Mouse (Mus musculus) limb, embryonic 14.5 days (tissue): ENCODE measurements around the gene Eng. TPM values are rescaled to one million over a fixed set of nuclear protein-coding genes. Genes with fewer than 3 reads are reported as not detected.

Experiments used
- ATAC-seq: fragments of 200-750 bp; cut with Nextera tagmentation; 2 replicates; pipeline ENCODE4 v1.8.0; 2017; ENCODE audit warnings: low read depth, moderate number of reproducible peaks, moderate TSS enrichment; ENCODE audit not compliant: low FRiP score
- DNase-seq: peaks from one replicate; pipeline ENCODE4 v3.0.0-alpha.2; 2015; ENCODE audit warnings: low spot score
- H3K27ac ChIP-seq: fragments of 300-500 bp; sonication (generic); replicated peaks from 2 replicates; pipeline ENCODE4 v1.5.1; 2014; ENCODE audit warnings: low read depth, mild to moderate bottlenecking, low read length, moderate library complexity, mixed read lengths
- H3K27me3 ChIP-seq: fragments of 300-500 bp; sonication (generic); 2 replicates; pipeline ENCODE4 v1.6.1; 2014; ENCODE audit warnings: low read length, mixed read lengths; ENCODE audit not compliant: control insufficient read depth, insufficient read depth
- H3K36me3 ChIP-seq: fragments of 300-500 bp; sonication (generic); 2 replicates; pipeline ENCODE4 v1.6.1; 2014; ENCODE audit warnings: mild to moderate bottlenecking, low read length, moderate library complexity, mixed read lengths; ENCODE audit not compliant: control insufficient read depth, insufficient read depth
- H3K4me1 ChIP-seq: fragments of 300-500 bp; sonication (generic); 2 replicates; pipeline ENCODE4 v1.6.1; 2014; ENCODE audit warnings: antibody characterized with exemption, low read length, mixed read lengths; ENCODE audit not compliant: control insufficient read depth, insufficient read depth
- H3K4me2 ChIP-seq: fragments of 300-500 bp; sonication (generic); replicated peaks from 2 replicates; pipeline ENCODE4 v1.6.1; 2014; ENCODE audit warnings: low read depth, mild to moderate bottlenecking, low read length, moderate library complexity; ENCODE audit not compliant: severe bottlenecking
- H3K4me3 ChIP-seq: fragments of 300-500 bp; sonication (generic); replicated peaks from 2 replicates; pipeline ENCODE4 v1.5.1; 2014; ENCODE audit warnings: low read length
- H3K9ac ChIP-seq: fragments of 300-500 bp; sonication (generic); 2 replicates; pipeline ENCODE4 v1.6.1; 2014; ENCODE audit warnings: mild to moderate bottlenecking, low read depth, low read length, moderate library complexity; ENCODE audit not compliant: severe bottlenecking
- H3K9me3 ChIP-seq: fragments of 300-500 bp; sonication (generic); 2 replicates; pipeline ENCODE4 v1.6.1; 2016; ENCODE audit warnings: low read length; ENCODE audit not compliant: control insufficient read depth
- POLR2A ChIP-seq: fragments of 200-500 bp; IDR thresholded peaks from 2 replicates; pipeline ENCODE4 v1.8.0; 2012; ENCODE audit warnings: inconsistent platforms, mild to moderate bottlenecking, moderate library complexity, borderline replicate concordance; ENCODE audit not compliant: insufficient read depth, insufficient read length; ENCODE audit errors: extremely low read depth
- WGBS: fragments of 180-500 bp; shearing (Covaris S2); extraction: QIAGEN DNeasy Blood & Tissue Kit; methylation state at CpG from one replicate; pipeline ENCODE4 v1.1.7; 2014; 5-methylcytosine and 5-hydroxymethylcytosine counted together
- polyA plus RNA-seq, 2 experiments: library from polyadenylated mRNA; depleted of rRNA in 1 of 2; stranded (reverse) in 1 of 2; unstranded in 1 of 2; fragments of >200 nt; fragmentation: Nextera tagmentation in 1 of 2; extraction: Ambion mirVana in 1 of 2; gene quantifications; 2 replicates each; pipeline versions ENCODE4 v1.2.1 to v1.2.3; 2012 to 2014

Eng gene
- polyA plus RNA-seq, 2 experiments, result 49.3 to 61.4 TPM

DNA sequence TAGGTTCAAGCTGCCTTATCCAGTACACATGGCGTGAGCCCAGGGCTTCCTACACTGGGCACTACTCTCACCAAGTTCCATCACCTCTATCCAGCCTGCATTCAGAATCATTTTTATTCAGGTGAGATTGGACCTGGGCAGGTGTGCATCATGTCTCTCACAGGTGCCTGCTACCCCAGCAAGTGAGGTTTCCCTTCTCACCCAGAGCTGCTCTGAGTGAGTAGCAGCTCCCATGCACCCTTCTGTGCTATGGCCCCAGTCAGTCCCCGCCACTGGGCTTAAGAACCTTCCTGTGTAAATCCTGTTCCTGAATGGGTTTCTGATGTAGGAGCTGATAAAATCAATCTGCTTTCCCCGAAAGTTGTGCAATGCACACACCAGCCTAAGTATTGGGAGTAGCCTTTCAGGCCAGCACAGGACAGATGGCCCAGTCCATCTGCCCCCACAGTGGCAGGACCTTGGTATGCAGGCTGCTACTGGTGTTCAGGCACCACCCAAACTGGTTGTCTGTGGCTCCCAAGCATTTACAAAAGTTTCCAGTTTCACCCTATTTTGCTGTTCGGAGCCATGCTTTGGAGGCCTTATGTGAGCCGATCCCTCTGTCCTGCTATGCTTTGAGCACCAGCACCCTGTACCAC lies 22.2 kb upstream of the Eng start:
- Histone ChIP-seq H3K9ac (no peak overlapping the region), H3K27me3 (no peaks in the 10 kb centered on the region), H3K4me2 (no peak overlapping the region), H3K27ac (peak overlapping the region; percentile 43; the same call in 1 of the 2 replicates), H3K36me3 (peaks cover 4% of the 10 kb centered on the region), H3K4me1 (peaks cover 66% of the 10 kb centered on the region), H3K4me3 (no peak overlapping the region), H3K9me3 (no peaks in the 10 kb centered on the region)
- TF ChIP-seq POLR2A, result no peak
- DNase-seq, result no peak
- ATAC-seq, result no peak
- WGBS, result 76% methylated on average over 5 of the region's 5 CpGs

DNA sequence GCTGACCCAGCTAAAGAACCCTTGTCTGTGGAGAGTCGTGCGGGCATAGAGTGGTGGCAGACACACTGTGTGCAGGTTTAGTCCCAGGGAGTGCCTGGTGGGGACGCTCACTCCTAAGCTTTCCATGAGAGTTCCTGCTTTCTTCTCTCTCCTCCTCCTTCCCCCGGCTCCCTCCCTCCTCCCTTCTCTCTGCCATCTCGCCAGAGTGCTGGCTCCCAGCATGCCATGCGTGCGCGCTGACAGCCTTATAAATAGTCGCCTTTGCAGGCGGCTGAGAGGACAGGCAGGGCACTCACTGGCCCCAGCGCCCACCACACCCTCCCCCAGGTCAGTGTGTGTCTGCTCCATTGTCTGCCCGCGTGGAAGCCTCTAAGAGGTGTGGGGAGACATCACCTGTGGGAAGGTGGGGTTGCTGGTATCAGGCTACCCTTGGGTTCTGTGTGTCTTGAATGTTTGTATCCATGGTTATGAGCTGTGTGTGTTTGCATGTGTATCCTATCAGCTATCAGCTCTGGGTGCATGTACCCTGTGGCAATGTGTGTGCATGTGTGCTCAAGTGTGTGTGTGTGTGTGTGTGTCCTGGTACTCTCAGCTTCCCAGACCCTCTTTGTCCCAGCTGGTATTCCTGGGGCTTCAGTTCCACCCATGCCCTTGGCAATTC lies 21.1 kb upstream of the Eng start:
- no peaks in the 10 kb centered on the region for H3K27me3 ChIP-seq
- peak overlapping the region; percentile 46 for H3K9ac ChIP-seq
- peak overlapping the region; percentile 23 for H3K4me3 ChIP-seq
- ATAC-seq, result peak; percentile 31; the same call in 1 of the 2 replicates
- no peaks in the 10 kb centered on the region for H3K36me3 ChIP-seq
- peaks cover 59% of the 10 kb centered on the region for H3K4me1 ChIP-seq
- no peak for DNase-seq
- no peaks in the 10 kb centered on the region for H3K9me3 ChIP-seq
- H3K27ac ChIP-seq, result peak overlapping the region; percentile 63
- TF ChIP-seq POLR2A, result no peak
- 2% methylated on average over 13 of the region's 13 CpGs for WGBS
- peak overlapping the region; percentile 55 for H3K4me2 ChIP-seq

DNA sequence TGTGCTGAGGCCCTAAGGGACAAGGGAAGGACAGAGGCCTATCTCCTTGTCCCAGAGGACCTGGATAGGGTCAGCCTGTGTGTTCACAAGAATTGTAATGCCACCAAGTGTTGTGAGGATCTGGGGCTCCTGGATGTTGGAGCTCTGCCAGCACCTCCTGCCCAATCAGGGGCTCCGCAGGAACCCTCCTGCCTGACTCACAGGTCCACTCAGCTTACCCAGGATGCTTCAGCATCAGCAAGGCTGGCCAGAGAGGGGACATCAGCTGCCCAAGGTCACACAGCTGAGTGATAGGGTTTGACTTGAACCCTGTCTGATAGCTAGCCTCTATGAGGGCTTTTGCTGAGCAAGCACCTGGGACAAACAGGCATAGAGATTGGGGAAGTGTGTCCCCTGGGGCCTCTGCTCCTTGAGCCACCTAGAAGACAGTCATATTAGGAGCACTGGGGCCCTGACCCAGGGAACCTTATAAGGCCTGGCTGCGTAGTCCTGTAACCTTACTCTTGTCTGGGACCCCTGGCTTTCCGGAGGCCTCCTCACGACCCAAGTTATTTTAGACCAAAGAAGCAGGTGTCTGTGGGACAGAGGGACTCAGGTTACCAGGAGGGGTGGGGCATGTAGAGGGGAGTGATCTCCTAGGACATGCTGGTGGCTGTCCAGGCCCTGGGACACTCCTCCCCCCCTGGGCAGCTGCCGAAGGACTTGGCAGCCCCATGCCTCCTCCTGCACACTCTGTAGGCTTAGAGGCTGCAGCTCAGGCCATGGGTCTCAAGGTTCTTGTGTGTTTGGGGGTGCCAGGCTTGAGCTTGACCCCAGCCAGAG lies 20.3 kb upstream of the Eng start:
- ATAC-seq, result peak; percentile 38; the same call in 1 of the 2 replicates
- TF ChIP-seq POLR2A, result no peak
- Histone ChIP-seq H3K27me3 (no peaks in the 10 kb centered on the region), H3K4me2 (peak overlapping the region; percentile 55), H3K4me1 (peaks cover 53% of the 10 kb centered on the region), H3K9ac (peak overlapping the region; percentile 46; the same call in 1 of the 2 replicates), H3K4me3 (peak overlapping the region; percentile 23), H3K9me3 (no peaks in the 10 kb centered on the region), H3K27ac (peak overlapping the region; percentile 63; the same call in 1 of the 2 replicates), H3K36me3 (no peaks in the 10 kb centered on the region)
- DNase-seq, result no peak
- WGBS, result 27% methylated on average over 5 of the region's 5 CpGs

DNA sequence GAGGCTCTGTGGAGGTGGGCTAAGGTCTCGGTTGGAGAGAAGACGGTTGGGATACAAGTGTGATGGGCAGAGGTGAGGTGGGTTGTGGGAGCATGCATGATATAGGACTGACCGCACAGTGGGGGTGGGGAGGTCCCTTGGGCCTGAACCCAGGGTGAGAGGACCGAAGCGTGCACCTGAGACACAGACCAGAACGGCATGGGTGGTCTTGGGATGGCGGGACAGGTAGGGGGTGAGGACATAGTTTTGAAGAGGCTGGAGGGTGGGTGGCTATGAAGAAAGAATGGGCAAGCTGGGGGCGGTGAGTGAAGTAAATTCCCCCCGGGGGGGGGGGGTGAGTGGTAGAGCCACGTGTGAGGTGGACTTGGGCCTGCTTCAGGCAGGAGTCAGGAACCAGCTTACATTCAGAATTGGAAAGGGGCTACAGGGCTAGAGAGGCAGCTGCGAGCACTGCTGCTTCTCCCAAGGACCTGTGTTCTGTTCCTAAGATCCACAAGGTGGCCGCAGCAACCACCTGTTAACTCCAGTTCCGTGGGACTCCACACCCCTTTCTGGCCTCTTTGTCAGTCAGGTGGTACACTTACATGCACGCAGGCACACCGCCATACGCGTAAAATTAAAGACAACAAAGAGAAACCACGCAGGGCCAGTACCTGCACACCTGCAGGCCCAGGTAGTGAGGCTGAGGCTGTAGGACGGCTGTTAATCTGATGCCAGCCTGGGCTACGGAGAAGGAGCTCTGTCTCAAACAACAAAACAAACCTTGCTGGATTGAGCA lies 18.9 kb upstream of the Eng start:
- H3K27me3 ChIP-seq, result no peaks in the 10 kb centered on the region
- H3K4me2 ChIP-seq, result no peak overlapping the region
- DNase-seq, result no peak
- no peaks in the 10 kb centered on the region for H3K36me3 ChIP-seq
- H3K4me3 ChIP-seq, result no peak overlapping the region
- H3K27ac ChIP-seq, result no peak overlapping the region
- no peaks in the 10 kb centered on the region for H3K9me3 ChIP-seq
- WGBS, result 53% methylated on average over 20 of the region's 20 CpGs
- peaks cover 43% of the 10 kb centered on the region for H3K4me1 ChIP-seq
- H3K9ac ChIP-seq, result no peak overlapping the region
- TF ChIP-seq POLR2A, result no peak
- no peak for ATAC-seq
